Mouse (Mus musculus) urinary bladder, adult 18-20 months (tissue): ENCODE results near the gene Serpinb1c.
"Not testable (repeated sequence)": the region's sequence is repeated elsewhere in the genome, so short reads cannot be mapped to it uniquely, and the experiment has no call there.

Experiments used
- DNase-seq, 2 experiments: peaks; one replicate each; pipeline ENCODE4 v3.0.0; 2022; ENCODE audit warnings: low spot score in 2 of 2, mixed read lengths in 2 of 2

The Serpinb1c gene

GRCm38 (mm10) chr13:32898111-32898510, at the start of gene Serpinb1c:
Gene Serpinb1c (minus strand): TSS chr13:32898211.
- peak in 1 of 2 experiments; percentile 27 for DNase-seq

DNA sequence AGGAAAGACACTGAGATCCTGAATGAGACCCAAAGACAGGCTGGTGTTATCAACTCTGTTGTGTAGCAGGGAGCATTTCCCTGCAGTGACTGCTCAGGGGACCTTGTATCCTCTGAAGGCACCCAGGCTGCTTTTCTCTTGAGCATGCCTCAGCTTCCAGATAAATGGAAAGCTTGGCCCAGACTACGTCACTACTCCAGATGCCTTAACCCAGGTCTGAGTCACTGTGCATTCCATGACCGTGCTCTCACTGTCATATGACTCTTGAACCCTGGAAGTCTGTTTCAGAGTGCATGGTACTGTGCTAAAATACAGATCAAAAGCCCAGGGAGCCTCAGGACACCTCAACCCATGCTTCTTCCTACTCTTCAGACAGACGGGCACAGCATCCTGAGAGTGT, 41.2 kb upstream of the Serpinb1c start:
- not testable (repeated sequence) for DNase-seq

DNA sequence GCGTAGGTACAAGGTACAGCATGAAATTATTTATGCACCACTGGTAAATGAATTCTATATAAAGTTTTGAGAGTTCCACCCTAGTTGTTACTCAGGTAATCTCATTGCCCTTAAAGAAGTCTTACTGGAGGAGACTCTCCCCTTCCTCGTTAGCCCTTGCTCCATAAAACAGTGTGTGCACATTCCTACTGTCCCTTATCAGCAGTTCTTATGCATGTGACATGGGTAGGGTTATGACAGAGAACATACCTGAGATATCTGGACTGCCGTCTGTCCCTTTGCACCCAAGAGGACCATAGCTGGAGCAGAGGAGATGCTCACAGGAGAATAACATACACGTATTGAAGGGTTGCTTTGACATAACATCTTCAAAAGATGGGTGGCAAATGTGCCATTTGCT, 40.3 kb upstream of the Serpinb1c start:
- not testable (repeated sequence) for DNase-seq

GRCm38 (mm10) chr13:32934706-32935381, 36.8 kb upstream of the Serpinb1c start:
- no peak for DNase-seq

DNA sequence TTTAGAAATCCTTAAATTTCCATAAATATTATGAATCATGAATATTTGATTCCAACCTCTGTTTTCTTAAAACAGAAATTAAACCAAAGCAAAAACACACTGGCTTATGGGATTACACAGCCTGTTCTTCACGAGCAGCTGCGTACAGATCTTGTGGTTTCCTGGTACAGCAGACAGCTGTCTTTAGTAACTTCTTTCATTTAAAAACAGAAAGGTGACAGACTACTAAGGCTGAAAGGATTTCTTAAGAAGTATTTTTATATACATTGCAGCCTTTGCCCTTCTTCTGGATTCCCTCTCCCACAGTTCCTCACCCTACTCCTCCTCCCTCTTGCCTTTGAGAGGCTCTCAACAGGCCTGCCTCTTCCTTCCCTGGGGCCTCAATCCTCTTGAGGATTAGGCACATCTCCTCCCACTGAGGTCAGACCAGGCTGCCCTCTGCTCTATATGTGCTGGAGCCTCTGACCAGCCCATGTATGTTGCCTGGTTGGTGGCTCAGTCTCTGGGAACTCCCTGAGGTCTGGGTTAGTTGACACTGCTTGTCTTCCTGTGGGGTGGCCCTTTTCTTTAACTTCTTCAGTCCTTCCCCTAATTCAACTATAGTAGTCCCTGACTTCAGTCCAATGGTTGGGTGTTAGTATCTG, 31.2 kb upstream of the Serpinb1c start:
- DNase-seq: no peak

DNA sequence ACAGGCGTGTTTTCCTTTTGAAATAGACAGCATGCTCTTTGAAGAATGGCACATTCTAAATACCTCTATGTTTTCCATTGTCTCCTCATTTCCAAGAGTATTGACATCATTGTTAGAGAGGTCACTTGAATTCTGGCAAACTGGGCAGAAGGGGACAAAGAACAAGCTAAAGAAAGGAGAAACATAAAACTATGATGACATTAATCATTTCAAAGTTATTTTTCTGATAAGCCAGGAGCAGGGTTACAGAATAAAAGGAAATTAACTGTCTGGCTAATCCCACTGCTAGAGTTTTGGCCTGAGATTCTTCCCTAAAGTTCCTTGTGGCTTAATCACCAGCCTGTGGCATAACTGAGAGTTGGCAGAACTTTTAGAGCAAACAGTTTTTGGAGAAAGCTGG, 29.2 kb upstream of the Serpinb1c start:
- no peak for DNase-seq

GRCm38 (mm10) chr13:32926661-32927060, 28.6 kb upstream of the Serpinb1c start:
- DNase-seq: no peak

DNA sequence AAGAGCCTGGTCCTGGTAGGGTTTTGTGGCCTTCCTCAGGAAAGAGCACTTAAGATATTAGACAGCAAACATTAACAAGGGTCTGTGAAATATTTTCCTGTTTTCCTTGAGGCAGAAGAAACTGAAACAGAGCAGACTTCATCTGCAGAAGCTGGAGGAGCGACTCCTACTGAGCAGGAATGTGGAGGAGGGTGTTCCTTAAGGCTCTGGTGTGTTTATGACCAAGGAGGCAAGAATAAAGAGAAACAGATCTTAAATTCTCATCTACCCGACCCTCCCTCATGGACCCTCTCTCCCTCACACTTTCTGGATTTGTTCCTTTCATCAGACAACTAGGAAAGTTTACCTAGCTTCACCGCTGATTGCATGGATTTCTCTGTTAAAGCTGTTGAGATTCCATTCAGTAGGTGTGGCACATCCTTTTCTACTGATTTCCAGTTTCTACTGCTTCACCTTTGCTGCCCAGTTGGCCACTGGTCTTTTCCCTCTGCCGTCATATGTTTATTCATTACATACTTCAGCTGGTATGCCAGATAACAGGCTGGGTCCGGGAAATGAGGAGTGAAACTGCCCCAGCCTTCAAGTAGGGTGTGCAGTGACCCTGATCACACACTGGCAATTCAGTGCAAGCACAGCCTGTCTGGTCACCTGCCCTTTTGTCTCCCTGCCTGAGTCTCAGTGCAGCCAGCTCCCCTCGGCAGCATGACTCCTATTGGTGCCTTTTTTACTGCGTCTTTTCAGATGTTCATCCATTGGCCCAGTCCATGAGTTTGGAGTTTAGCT, 26.8 kb upstream of the Serpinb1c start:
- DNase-seq: peak in 1 of 2 experiments; percentile 20

DNA sequence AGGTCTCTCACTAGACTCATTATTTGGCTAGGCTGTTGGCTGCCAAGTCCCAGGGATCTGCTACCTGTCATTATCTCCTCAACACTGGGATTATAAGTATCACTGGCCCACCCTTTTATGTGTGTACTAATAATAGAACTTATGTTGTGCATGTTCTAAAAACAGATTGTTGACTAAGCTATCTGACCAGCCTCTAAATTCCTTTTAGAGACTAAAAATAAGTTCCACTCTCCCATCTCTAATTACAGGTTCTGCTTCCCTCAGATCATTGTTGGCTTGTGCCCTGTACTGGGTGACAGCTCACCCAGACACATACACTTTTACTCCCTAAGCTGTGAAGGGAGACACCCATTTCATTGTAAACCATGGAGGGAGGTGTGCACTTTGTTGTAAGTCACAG, 24.6 kb upstream of the Serpinb1c start:
- DNase-seq: no peak

DNA sequence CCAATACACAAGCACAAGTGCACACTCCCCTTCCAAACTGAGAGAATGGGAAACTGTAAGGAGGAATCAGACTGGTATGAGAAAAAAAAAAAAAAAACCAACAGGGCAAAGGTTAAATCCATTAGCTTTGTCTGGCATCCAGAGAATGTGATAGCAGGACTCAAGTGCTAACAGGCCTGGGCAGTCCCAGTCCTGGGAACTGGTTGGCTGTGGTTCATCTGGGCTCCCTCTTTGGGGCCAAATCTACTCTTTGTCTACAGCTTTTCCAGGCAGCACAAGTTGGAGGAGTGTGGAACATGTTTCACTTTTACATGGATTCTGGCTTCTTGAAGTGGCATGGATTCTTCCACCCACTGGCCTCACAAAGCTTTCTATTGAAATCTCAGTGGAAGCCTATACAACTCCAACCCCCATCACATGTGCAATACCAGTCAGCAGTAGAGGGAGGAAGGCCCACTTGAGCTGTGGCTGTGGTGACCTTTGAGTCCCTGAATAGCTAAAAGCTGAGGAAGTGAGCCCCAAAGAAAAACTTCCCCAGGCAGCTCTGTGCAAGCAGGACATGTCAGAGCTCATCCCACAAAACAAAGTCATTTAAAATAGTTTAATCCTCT, 14.9 kb upstream of the Serpinb1c start:
- DNase-seq: no peak

DNA sequence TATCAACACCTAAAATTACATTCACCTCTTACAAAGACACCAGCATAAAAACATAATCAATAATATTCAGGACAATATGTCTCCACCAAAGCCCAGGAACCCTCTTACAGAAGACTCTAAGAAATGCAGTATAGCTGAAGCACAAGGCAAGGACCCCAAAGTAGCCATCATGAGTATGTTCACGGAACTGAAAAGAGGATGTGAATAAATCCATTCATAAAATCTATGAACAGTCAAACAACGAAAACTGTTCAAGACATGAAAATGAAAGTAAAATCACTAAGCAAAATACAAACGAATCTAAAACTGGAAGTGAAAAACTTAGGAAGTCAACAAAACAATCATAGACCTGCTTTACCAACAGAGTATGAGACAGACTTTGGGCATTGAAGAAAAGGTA, 10.2 kb upstream of the Serpinb1c start:
- no peak for DNase-seq

DNA sequence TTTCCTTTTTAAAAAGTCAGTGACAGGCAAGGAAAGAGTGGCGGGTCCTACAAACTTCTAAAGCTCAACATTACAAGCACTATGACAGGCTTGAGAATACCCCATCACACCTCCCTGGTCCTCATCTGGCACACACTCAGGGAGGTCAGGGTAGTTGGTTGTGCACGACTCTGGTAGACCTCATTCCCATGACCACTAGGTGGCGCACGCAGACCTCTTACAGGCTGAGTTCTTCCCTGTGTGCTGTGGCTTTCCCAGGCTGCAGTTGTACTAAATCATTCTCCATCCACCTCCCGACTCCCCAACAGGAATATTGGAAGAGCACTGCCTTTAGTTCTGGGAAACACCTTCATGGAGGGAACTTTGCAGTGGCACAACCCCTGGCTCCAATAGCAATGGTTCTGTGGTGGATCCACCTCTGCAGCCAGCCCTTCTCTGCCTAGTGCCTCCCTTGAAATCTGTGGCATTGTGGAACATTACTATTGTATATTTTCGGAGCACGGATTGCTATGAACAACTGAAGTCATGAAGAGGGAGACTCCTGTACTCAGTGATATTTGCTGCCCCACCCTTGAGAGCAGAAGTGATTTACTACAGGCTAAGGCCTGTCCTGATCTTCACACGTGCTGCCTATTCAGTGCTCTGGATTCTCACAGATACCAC, 5.3 kb upstream of the Serpinb1c start:
- peak; percentile 78 to 83 for DNase-seq

- DNase-seq: peak in 1 of 2 experiments; percentile 31
Observed at GRCm38 (mm10) chr13:32902481-32903015, 4.5 kb upstream of the Serpinb1c start.

- peak in 1 of 2 experiments; percentile 29 for DNase-seq
Observed at GRCm38 (mm10) chr13:32900639-32901038, 2.6 kb upstream of the Serpinb1c start.

GRCm38 (mm10) chr13:32899114-32899513, 1.1 kb upstream of the Serpinb1c start:
- not testable (repeated sequence) for DNase-seq

DNA sequence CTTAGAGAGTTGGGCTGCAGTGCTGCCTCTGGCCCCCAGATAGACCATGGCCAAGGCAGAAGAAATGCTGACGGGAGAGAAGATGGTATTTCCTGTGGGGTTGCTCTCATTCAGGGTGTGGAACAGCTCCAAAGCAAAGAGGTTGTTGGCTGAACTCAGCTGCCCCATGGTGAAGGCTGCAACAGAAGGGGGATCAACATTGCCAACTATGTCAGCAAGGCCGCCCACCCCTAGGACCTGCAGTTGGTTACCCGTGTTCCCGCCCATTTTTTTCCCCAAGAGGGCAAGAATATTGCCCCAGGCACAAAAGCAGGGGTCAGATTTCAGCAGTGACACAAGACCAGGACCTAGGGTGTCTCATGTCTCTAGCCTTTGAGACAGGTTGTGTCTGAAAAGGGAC, 1.1 kb downstream of the Serpinb1c start:
- DNase-seq: no peak

DNA sequence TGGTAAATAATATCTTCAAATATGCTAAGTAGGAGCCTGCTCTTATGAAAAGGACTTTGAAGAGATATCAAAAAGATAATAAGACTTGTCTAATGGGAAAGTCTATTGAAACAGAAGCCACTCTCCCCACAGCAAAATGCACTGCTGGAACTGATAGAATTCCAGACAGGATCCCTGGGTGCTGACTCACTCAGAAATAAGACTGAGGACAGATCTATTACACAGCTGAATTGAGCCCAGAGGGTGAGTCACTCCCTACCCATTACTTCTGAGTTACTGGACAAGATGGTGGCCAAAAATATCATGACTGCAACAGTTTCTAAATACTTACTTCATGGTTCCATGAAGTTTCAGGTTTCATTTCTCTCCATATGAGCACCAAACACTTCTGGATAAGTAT, 13.3 kb downstream of the Serpinb1c start:
- no peak for DNase-seq

DNA sequence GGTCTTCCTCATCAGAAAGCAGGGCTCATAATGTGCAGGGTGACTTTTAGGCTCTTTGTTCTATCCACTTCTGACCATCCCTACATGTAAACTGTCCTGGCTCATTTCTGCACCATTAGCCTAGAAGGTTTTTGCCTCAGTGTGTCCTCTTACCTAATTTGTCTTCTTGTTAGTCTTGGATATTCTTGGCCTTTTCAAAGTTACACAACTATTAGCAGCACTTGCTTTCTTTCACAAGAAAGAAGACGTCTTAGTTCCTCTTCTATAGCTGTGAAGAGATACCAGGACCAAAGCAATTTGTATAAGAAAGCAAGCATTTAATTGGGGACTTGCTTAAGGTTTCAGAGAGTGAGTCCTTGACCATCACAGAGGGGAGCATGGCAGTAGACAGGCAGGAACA, 24.1 kb downstream of the Serpinb1c start:
- DNase-seq: no peak

- no peak for DNase-seq
Observed at GRCm38 (mm10) chr13:32868843-32869242, 29.2 kb downstream of the Serpinb1c start.

DNA sequence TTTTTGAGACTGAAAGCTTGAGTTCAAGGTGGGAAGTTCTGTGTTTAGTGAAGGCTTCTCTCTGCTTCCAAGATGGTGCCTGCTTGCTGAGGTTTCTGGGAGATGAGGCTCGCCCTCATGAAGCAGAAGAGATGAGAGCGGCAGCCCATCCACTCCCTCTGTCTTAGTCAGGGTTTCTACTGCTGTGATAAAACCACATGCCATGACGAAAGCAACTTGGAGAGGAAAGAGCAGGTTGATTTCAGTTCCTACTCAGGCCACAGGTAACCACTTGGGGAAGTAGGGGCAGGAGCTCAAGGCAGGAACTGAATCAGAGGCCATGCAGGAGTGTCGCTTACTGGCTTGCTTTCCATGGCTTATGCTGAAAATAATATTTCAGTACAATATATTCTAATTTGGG, 29.8 kb downstream of the Serpinb1c start:
- not testable (repeated sequence) for DNase-seq

DNA sequence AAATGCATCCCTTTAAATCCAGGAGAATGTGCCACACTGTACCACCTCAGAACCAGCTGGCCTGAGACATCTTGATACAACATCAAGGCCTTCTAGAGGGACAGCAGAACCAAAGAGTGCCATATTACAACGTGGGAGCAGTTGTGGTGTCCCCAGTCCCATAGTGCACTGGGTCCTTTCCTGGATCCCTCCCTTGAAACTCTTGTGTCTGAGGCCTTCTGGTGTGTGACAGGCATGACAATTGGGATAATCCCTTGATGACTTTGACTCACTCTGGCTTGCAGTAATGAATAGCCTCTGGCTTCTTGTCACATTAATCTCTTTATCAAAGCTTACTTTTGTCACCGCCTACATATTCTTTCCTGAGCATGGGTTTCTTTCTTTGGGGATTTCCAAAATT, 31.0 kb downstream of the Serpinb1c start:
- no peak for DNase-seq
